Mouse (Mus musculus) skeletal muscle tissue, adult 2 months (tissue): ENCODE measurements around the gene Phc2.

Experiments
- DNase-seq: peaks from one replicate; pipeline ENCODE4 v3.0.0-alpha.2; 2012; ENCODE audit warnings: low read depth, low spot score

The Phc2 gene

GRCm38 (mm10) chr4:128691195-128691594 is 36.7 kb downstream of the Phc2 start:
- no peak for DNase-seq

DNA sequence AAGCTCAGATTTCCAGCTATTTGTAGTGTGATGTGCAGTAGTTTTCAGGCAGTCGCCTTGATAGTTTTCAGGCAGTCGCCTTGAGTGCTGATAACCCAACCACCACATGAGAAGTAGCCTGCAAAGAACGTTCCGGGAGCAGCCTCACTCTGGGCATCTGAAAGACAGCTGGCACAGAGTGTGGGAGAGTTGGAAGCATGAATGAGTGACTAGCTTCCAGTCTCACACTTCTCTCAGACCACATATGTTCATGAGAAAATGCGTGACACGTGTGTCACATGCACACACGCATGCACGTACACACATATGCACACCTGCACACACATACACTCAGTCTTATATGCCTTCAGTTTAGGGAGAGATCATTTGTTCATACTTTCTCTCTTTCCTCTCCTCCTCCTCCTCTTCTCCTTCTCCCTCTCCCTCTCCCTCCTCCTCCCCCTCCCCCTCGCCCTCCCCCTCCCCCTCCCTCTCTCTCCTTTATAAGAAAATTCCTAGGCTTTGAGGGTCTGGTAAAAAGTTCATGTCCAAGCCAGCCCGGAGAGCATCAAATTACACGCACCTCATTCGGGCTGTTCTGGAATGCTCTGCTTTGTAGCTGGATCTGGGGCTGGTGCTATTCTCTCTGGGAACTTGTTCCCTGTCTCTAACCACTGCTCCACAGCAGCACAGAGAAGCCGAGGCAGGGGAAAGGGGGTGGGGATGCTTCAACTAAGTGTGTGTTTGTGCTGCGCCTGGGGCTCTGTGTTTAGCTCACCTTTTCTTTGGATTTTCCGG is 37.8 kb downstream of the Phc2 start:
- no peak for DNase-seq

- DNase-seq, result peak; percentile 15
Measured at GRCm38 (mm10) chr4:128693207-128693606, 38.7 kb downstream of the Phc2 start.

- DNase-seq, result no peak
Measured at GRCm38 (mm10) chr4:128694315-128694714, 39.8 kb downstream of the Phc2 start.

GRCm38 (mm10) chr4:128695149-128695548 is 40.6 kb downstream of the Phc2 start:
- DNase-seq, result no peak

DNA sequence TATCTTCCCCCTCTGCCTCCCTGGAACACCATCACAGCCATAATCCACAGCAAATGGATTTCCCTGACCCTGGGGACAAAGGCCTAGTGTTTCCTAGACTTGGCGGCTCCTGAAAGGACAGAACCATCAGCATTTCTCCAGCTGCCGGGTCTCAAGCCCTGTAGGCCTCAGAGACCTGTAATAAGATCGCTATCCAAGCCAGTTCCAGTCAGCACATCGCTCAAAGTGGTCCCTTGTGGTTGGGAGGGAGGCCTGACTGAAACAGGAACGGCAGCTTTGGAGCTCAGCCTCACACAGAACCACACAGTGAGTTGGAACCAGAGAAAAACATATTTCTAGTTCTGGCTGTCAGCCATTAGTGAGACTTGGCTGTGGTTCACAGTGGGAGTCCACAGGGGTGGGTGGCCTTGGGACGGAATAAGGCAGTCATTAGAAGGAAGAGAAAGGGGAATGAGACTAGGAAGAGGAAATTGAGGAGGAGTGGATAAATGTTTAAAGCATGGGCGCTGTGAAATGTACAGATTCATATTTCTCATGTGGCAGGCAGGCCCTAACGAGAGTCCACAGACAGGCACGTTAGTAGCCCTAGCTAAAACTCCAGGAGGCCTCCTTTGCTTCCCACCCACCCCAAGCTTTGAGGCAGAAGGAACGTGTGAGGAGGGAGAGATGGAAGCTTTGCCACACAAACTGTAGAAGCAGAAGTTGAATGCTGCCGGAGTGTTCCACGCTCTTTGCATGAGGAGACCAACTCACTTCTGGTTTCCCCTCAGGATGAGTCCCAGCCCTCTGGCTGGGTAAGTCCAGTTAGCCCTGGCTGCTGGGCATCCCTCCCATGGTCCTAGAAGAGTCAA is 43.7 kb downstream of the Phc2 start:
- peak; percentile 85 for DNase-seq

- DNase-seq, result no peak
Measured at GRCm38 (mm10) chr4:128699916-128700315, 45.4 kb downstream of the Phc2 start.

DNA sequence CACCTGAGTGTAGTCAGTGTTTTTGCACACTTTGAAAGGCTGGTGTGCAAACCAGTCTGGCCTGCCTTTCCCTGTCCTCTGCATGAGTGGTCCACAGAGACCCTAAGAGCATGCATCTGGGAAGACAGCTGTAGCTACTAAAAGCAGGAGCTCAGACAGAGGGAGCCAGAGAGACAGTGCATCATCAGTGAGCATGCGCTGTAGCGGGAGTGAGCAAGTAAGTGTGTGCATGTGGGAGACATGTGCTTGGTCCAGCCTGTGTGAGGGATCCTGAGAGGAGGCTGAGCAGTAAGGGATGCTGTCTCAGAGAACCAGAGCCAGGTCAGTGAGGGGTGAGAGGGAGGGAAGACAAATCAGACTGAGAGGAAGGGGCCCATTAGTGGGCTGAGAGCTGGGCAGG is 46.0 kb downstream of the Phc2 start:
- no peak for DNase-seq

- DNase-seq, result no peak
Measured at GRCm38 (mm10) chr4:128705138-128705720, 50.7 kb downstream of the Phc2 start.

DNA sequence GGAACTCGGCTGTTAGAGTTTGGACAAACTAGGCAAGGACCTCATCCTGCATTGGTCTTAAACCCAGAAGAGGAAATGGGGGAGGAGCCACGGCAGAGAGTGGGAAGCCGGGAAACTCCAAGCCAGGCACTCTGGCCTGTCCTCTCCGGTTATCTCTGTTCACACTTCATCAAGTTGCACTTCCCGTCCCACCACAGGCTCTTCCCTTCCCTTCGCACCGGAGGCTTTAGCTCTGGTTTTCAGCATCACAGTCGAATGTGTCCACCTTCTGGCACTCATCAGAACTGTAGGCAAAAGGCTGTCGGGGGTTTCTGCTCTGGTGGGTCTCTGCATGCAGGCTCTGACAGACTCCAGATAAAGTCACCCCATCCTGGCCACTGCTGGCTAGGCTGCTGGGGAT is 52.1 kb downstream of the Phc2 start:
- DNase-seq, result no peak

DNA sequence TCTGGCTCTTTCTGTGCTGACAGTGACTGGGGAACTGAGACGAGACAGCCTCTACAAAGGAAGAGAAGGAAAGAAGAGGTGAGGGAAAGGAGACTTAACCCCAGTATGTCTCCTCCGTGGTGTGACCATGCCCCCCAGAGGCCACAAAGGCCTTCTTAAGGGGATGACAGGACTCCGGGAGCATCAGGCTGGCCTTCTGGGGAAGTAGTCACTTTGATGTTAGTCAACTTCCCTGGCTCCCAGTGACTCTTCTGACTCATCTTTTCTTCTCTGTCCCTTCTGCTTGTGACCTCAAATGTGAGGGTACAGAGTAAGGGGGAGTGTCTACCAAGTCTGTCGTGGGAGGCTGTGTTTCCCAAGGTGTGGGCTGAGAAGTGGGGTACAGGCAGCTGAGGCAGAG is 52.9 kb downstream of the Phc2 start:
- DNase-seq, result no peak

GRCm38 (mm10) chr4:128709061-128709780 is 54.7 kb downstream of the Phc2 start:
- DNase-seq, result no peak

DNA sequence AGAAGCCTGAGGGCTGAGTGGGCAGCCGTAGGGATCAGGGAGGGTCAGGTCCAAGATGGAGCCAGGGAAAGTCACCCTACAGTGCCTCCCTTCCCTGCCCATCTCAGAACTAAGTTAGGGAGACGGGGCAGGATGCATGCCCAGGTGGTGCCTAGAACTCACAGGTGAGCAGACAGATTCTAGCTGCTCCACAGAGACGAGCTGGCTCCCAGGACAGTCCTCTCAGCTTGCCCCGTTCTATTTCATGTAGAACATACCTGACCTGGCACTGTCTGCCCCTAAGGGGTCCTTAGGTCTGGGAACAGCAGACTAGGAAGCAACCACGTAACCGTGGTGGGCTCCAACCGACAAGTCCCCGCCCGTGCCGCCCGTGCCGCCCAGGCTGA is 55.3 kb downstream of the Phc2 start:
- no peak for DNase-seq

DNA sequence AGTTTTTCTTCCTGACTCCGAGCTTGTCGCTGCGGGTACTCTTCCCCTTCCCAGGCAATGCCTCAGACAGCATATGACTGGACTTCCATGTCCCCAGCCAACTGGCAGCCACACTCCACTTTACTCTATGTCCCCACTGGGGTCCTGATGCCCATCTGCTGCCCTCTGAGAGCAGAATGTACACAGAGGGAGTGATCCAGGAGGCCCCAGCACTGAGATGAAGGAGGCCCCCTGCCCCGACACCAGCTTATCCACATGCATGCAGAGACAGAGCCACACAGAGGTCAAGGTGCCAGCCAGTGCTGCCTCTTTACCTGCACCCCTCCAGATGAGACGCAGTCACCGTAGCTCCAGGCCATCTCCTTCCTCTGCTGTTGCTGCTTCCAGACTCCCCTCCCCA is 55.8 kb downstream of the Phc2 start:
- no peak for DNase-seq

DNA sequence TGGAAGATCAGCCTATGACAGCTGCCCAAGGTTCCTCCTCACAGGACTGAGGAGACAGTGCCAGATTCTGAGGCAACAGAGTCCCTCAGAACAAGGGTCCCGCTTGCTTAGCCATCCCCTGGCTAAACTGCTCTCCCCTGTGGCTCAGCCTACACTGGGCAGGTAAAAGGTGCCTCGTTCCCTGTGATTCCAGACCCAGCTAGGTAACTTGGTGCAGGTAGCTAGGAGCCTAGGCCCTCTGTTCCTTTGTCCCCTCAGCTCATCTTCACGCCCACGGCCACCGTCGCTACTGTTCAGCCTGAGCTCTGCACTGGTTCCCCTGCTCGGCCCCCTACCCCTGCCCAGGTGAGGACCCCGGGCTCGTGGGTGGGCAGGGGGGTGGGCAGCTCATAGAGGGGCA is 56.3 kb downstream of the Phc2 start:
- no peak for DNase-seq

GRCm38 (mm10) chr4:128711455-128712135 is 57.1 kb downstream of the Phc2 start:
- DNase-seq, result peak; percentile 90

DNA sequence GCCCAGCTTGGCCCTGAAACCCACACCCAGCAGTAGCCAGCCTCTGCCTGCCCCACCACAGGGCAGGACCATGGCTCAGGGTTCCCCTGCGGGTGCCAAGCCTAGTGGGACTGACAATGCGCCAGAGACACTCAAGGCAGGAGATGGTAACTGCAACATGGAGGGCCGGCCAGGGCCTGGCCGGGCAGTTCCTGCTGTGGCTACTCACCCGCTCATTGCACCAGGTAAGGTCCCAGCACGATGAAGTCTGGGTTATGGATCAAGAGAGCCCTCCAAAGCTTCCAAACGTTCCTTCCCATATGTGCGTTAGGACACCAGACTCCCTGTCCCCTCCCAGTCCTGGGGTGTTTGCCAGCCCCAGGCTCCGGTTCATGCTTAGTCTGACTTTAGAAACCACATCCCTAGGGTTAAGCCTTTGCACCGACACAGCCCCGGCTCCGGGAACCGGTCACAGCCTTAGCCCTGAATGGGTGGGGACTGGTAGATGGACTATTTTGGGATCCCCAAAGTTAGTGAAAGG is 57.7 kb downstream of the Phc2 start:
- no peak for DNase-seq

- DNase-seq, result no peak
Measured at GRCm38 (mm10) chr4:128712941-128713340, 58.4 kb downstream of the Phc2 start.

DNA sequence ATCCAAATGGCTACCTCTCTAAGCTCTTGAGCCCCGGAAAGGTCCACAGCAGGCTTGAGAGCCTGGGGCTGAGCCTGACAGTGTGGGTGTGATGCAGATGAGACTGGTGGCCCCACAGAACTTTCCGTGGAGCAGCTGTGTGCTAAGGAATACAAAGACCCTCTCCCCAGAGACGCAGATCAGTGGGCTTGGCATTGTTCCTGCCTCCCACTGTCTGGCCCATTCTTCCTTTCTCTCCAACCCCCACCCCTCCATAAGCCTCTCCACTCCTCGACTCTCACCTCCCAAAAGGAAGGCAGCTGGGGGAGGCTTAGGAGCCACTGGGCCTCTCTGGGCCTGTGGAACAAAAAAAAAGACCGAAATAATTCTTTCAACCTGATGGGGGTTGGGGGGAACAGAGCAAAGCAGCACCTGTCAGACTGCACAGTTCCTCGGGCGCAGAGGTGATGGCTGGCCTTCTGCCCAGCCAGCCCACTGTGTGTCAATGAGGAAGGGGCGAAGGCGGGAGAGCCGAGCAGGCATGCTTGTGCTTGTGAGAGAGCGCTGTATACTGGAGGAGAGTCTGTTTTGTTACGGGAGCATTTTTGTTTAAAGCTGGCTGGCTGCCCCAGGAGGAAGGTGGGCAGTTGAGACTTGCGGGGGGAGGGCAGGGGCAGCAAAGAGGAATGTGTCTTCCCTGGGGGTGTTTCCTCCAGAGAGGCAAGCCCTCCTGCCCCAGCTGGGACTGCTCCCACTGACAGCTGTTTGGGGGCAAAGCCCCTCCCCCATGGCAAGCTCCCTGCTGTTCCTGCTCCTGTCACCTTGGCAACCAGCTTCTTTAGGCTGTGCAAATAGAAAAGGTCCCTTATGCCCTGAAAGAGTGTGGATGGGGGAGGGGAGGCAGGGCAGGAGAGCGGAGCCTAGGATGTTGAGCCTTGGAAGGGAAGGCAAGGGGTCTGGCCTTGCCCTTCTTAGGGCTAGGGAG is 61.0 kb downstream of the Phc2 start:
- DNase-seq, result no peak

DNA sequence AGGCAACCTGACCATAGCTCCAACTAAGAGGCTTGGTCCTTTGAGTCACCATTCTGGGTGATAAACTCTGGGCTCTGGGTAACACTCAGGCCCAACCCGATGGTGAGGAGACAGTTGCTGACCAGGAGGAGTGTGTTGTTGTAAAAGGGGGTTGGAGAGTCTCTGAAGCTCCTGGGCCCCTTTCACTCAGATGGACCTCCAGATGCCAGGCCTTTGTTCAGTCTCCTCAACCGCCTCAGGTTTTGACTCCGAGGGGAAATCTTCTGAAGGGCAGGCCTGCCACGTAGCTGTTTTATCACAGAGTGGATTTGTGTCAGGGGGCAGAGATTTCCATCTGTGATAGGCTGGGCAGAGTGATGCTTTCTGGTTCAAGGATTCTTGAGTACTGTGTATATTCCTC is 61.8 kb downstream of the Phc2 start:
- DNase-seq, result no peak
